Mouse (Mus musculus) stomach, adult 2 months (tissue): ENCODE results near the gene Smc1a. TPM values are rescaled to one million over a fixed set of nuclear protein-coding genes. Genes with fewer than 3 reads are reported as not detected.

Experiments
- polyA plus RNA-seq: library from polyadenylated mRNA; depleted of rRNA; stranded (reverse); fragments of >200 nt; gene quantifications from 2 replicates; pipeline ENCODE4 v1.2.3, GENCODE M21; 2012; rRNA removed

Smc1a gene
- 4.1 and 6.0 TPM in 2 replicates for polyA plus RNA-seq

DNA sequence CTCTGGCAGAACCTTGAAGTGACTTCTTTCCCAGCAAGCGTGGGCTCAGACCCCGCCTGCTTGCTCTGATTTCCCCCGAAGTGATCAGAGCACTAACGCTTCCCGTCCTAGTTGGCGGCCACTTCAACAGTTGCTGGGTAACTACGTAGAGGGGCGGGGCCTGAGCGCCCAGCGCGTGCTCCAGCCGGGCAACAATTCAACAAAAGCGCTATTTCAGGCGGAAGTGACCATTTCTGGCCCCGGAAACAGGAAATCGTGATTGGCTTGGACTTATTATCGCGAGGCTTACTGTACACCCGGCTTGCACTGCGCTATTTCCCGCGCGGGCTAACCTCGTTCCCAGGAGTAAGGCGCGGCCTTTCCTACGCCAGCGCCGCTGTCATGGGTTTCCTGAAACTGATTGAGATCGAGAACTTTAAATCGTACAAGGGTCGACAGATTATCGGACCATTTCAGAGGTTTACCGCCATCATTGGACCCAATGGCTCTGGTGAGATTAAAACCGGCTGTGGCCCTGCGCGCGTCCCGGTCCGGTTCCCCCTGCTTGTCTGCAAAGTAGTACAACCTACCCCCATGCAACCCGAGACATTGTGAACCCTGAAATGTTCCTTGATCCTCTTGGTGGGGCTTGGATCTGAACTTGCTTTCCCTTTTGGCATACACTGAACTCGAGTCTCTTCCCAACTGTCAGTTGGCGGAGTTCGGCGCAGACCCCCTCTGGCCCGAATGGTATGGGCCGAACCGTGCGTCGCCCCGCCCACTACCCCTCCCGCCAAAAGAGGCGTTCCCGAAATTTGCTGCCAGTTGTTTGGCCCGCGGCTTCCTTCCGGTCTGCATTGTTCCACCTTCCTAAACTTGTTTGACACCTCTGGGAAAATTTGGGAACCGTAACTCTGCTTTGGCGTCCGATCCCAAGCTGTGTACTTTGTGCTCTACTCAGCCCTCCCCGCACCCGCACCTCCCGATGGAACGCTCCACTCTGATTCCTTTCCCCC, at the start of gene Smc1a, which contains the start of gene Ribc1:
Gene Smc1a (plus strand): TSS at position 278 of the 995 bp plus-strand sequence.
Gene Ribc1 (minus strand): TSS at position 145 of the 995 bp plus-strand sequence.

GRCm38 (mm10) chrX:152001737-152002710, 14.2 kb upstream of the Smc1a start, which contains the start of gene Hsd17b10:
Hsd17b10 (plus strand) TSS chrX:152001845.

Other genes starting within 250 kb of the Smc1a start
- 9.9 and 14.5 TPM in 2 replicates for gene Huwe1, start 215.6 kb upstream of the Smc1a start, polyA plus RNA-seq
- 41.8 and 45.4 TPM in 2 replicates for gene Hsd17b10, start 14.6 kb upstream of the Smc1a start, polyA plus RNA-seq
- 0.12 and 0.15 TPM in 2 replicates for gene Ribc1, start 133 bp upstream of the Smc1a start, polyA plus RNA-seq
- 6.9 and 7.2 TPM in 2 replicates for gene Iqsec2, start 127.8 kb downstream of the Smc1a start, polyA plus RNA-seq
- gene Kdm5c, start 216.6 kb downstream of the Smc1a start, polyA plus RNA-seq = 30.0 and 31.5 TPM in 2 replicates